18 mouse cellular contexts compared by ENCODE assay signal in genomic region chr1:136754286-136754685, GRCm38 (mm10).
"Had no signal": no experiment of that assay in that cellular context is flagged by ENCODE, and none has a peak within 500 bp of the region (broad histone marks: within the 10 kb centered on the region; RNA-seq: fewer than 3 reads in every experiment).

No protein-coding gene starts in this region.

- DNase-seq: lung, adult 18-20 months; lung, postnatal 14 days; lung, postnatal 36 days; right cerebral cortex, postnatal 14 days; spleen, adult 18-20 months; thymus, postnatal 14 days; thymus, postnatal 4 days had no signal

- H3K27me3 ChIP-seq: lung, embryonic 15.5 days; megakaryocyte, embryonic 14.5 days; midbrain, embryonic 13.5 days; midbrain, embryonic 15.5 days; neural tube, embryonic 12.5 days; stomach, embryonic 15.5 days had no signal

- H3K36me3 ChIP-seq: lung, embryonic 15.5 days; midbrain, embryonic 13.5 days; midbrain, embryonic 15.5 days; neural tube, embryonic 12.5 days; stomach, embryonic 15.5 days had no signal

- H3K4me2 ChIP-seq: lung, embryonic 15.5 days; midbrain, embryonic 11.5 days; midbrain, embryonic 13.5 days; midbrain, embryonic 15.5 days; neural tube, embryonic 12.5 days; stomach, embryonic 15.5 days had no signal

- H3K27ac ChIP-seq: liver, embryonic 14.5 days; lung, embryonic 15.5 days; macrophage; midbrain, embryonic 13.5 days; midbrain, embryonic 15.5 days; neural tube, embryonic 12.5 days; stomach, embryonic 15.5 days; stomach, postnatal 0 days had no signal

- ATAC-seq: lung, postnatal 0 days; midbrain, embryonic 13.5 days; midbrain, embryonic 15.5 days had no signal

- H3K4me1 ChIP-seq: lung, embryonic 15.5 days; megakaryocyte, embryonic 14.5 days; midbrain, embryonic 13.5 days; midbrain, embryonic 15.5 days; neural tube, embryonic 12.5 days; stomach, embryonic 15.5 days had no signal

- H3K4me3 ChIP-seq: lung, embryonic 15.5 days; megakaryocyte, embryonic 14.5 days; midbrain, embryonic 13.5 days; midbrain, embryonic 15.5 days; neural tube, embryonic 12.5 days; stomach, embryonic 15.5 days had no signal

- H3K9me3 ChIP-seq: lung, embryonic 15.5 days; midbrain, embryonic 13.5 days; midbrain, embryonic 15.5 days; neural tube, embryonic 12.5 days; stomach, embryonic 15.5 days had no signal

- H3K9ac ChIP-seq: liver, embryonic 14.5 days; lung, embryonic 15.5 days; midbrain, embryonic 13.5 days; midbrain, embryonic 15.5 days; neural tube, embryonic 12.5 days; stomach, embryonic 15.5 days had no signal
